Mouse (Mus musculus) mesoderm, embryonic 11.5 days (tissue): Measurements from ENCODE around the gene Pemt.
A peak's percentile ranks its signal among the peaks of the same experiment; 100 is the strongest.

Source experiments
- DNase-seq: peaks from one replicate; pipeline ENCODE4 v3.0.0-alpha.2; 2012; ENCODE audit warnings: low read depth, low spot score

Pemt gene

DNA sequence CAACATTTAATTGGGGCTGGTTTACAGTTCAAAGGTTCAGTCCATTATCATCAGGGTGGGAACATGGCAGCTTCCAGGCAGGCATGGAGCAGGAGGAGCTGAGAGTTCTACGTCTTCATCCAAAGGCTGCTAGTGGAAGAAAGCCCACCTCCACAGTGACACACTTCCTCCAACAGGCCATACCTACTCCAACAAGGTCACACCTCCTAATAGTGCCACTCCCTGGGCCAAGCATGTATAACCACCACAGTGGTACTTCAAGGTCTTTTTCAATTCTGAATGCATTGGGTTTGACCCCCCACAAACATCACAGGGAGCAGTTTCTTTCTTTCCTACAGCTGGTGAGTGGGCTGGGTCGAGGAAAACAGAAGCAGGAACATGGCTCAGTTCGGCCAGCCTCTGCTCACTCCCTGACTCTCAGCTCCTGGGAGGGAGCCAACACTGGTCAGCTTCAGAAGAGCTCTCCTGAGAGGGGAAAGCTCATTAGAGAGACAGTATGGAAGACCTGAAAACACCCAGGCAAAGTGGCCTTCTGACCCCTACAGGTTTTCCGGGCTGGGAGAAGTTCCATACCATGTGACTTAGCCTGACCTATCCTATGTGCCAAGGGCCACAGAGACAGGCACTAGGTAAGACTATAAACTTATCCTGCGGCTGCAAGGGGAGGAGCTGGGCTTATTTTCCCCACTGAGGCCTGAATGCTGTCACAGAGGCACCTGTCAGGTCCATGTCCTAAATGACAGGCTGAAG lies 44.9 kb downstream of the Pemt start:
- DNase-seq: no peak

DNA sequence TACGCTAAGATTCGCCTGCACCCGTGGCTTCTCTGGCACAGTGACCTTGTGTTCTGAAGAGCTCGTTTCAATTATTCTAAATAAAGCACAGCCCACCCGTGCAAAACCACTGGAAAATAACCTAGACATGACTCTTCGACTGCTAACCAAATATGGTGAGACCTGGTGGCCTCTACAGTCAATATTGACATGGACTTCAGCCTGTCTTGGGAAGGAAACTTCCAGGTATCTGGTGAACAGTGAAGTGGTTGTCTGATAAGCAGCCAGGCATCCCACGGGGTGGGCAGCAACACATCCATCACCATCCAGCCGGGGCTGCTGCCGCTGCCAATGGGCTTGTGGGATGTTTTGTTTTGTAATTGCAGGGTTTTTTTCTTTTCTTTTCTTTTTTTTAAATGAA lies 52.0 kb downstream of the Pemt start:
- no peak for DNase-seq

DNA sequence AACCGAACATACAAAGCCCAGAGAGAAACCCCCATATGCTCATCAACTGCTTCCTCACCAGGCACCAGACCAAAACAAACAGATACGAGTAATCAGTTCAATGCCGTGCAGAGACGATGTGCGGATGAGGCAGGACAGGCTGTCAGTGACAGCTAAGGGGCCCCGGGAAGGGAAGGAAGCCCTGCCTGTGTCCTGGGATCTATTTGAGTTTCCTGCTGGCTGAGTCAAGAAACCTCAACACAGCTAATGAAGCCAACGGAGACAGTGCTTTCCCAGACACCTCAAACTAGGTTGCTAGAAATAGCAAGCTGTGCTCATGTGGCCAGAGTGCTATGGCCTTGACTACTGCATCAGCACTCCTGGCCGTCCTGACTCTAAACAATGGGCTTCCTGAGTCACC lies 54.9 kb downstream of the Pemt start:
- no peak for DNase-seq

DNA sequence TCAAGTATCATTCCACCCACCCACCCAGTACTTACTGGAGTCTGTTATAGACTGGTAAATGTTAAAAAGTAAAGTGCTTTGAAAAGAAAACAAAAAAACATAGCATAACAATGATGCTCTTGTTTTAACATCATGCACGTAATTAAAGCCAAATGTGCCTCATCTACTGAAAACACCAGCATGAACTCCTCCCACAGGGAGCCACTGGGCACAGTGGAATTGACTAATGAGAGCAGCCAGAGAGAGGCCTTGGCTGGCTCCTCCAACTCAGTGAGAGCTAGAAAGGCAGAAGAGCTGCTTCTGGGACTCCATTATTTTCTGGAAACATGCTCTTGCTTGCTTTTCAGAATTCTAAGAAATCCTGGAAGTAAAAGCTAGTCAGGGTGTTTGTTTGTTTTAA lies 56.9 kb downstream of the Pemt start:
- DNase-seq: peak; percentile 19

DNA sequence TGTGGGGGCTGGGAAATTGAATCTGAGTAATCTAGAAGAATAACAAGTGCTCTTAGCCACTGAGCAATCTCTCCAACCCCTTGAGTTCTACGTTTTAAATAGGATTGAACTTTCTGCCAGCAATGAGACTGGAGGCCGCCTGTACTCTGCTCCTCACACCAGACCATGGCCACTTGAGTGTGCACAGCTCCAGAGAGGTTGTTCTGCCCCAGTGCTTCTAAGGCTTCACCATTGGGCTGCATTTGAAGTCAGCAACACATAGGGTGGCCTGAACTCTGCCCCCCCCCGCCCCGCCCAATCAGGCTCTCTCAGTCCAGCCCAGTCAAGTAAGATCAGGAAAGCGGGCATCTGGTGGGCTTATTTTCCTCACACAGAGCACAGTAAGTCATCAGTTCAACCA lies 68.5 kb downstream of the Pemt start:
- DNase-seq: no peak

DNA sequence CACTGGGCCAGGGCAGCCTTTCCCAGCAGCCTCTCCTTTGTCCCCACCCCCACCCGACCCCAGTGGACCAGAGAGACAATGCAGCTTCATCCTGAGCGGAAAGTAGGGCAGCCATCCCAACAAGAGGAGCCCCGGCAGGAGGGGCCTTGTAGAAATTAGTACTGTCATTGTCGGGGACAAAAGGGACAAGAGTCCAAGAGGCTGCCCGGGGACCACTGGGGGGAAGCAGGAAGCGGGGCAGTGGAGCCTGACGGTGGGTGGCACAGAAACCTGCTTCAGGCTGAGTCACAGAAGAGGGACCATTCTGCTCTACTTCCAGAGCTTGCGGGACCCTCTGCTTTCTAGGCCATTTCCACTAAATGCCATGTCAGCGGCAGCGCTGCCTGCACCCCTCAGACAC lies 71.0 kb downstream of the Pemt start:
- DNase-seq: no peak

DNA sequence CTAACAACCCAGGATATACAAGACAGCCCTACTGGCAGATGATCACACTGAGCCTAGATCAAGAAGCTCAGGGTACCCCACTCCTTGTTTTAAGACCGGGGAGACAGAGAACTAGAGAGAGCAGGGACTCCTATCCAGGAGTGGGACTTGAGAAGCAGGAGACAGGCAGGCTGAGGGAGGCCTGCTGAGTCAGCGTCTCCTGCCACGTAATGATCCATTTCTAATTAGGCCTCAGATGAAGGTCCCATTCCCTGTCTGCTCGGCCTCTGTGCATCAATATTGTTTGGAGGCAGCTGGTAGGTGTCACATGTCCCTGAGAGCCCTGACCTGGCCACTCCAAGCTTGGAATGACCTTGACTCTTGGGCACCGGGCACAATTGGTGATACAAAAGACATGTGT lies 72.9 kb downstream of the Pemt start:
- DNase-seq: no peak

DNA sequence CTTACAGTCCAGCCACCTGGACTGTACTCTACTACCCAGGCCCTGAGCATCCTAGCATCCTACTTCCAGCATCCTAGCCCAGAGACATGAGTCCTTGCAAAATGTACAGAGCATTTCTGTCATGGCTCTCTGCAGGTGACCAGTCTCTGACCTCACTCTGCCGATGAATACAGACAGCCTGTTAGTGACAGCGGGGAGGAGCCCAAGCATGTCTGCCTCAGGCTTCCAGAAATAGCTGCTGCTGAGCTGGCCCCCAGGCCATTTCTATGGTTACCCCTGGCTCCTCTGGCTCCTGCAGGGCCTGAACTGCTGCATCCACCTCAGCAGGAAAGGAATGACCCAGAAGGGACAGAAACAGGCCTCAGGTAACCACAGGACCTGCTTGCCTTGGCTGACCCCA lies 74.6 kb downstream of the Pemt start:
- no peak for DNase-seq

DNA sequence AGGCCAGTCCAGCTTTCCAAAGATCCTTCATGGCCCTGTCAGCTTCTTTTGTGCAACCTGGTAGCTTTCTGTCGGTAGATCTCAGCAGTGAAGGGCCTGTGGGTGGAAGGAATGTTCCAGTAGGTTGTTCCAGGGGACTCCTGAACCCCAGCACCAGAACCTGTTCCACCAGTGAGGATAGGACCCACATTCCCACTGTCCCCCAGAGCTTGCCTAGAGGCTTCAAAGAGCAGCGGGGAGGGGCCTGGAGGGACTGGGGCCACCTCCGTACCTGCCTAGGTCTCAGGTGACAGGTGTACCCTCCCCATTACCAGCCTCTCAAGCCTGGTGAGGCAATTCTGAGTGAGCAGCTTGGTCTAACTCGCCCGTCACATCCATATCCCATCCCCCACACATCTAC lies 75.5 kb downstream of the Pemt start:
- no peak for DNase-seq

DNA sequence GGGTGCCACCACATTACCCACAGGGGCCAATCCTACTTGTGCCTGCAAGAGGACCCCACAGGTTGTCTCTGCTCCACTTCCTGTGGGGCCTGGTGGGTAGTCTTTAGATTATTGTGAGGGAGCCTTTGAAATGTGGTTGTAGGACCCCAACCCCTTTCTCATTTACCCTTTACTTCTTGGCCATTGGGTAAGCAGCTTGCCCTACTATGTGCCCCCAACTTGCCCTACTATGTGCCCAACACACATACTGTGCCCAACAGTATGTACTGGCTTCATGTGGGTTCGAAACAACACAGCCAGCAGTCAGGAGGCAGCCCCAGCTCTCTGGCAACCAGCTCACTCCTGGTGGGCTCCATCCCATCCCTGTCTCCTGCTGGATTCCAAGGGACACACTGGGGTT lies 78.5 kb downstream of the Pemt start:
- no peak for DNase-seq

DNA sequence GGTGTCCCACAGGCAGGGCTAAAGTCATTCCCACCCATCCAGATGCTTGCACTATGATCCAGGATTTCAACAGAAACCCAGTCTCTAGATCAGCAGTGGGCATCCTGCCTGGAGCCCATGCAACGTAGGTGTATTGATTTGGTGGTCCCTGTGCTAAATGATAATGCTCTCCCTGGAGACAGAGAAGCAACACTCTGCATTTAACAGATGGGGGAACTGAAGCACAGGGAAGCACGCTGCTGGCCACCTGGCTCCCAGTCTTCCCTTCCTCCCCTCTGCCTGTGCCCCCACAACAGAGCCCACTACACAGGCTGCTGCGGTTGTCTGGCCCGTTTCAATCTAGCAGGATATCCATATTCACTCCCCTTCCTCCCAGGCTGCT lies 80.2 kb downstream of the Pemt start:
- DNase-seq: no peak

DNA sequence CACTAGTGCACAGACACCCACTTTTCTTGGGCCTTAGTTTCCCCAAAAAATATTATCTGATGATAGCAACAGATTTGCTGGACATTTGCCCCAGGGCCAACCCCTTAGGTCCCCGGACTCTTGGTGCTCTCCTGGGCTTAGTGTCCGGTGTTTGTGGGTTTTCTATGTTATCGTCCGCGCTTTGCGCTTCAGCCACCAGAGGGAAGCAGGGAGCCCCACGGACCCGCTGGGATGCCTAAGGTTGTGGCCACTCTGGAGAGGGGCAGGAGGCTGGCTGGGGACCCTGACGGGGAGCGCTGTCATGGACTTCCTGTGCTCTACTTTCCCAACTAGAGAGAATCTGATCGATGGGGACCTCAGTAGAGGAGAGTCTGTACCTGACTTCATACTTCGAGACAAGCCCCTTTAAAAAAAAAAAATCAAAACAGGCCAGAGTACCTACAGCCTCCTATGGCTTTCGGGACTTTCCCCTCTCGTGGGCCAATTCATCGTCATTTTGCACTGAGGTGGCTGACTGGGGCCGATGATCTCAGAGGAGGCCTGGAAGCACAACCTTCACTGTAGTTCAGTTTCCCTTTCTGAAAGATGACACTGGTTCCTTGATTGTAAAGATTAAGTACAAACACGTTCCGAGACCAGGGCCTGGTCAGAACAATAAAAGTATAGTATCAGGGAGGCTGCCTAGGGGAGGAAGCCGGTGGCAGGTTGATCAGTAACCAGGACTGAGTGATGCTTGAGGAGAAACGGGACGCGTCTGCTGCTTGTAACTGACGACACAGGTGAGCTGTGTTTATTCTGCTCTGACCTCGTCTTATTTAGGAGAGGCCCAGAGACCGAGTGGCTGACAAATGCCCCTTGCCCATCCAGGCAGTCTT lies 80.8 kb downstream of the Pemt start:
- DNase-seq: peak; percentile 87

DNA sequence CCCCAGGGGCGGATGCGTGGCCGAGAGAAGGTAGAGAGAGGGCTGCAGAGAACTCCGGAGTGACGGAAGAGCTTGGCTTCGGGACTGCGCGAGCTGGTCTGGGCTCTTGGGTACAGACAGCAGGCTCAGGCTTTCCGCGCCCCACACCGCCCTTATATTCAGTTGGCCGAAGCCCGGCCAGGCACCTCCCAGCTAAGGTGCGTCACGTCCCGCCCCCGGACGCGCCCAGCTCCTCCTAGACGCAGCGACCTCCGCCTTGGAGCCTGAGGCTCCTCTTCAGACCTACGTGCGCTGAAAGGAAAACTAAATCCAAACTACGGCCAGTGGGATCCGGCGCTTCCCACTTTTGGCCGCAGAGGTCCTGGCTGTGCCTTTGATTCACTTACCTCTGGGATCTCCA lies 81.5 kb downstream of the Pemt start, which contains the start of gene Rasd1:
Gene Rasd1 (minus strand): TSS at position 127 of the 400 bp plus-strand sequence.
- DNase-seq: peak; percentile 75

DNA sequence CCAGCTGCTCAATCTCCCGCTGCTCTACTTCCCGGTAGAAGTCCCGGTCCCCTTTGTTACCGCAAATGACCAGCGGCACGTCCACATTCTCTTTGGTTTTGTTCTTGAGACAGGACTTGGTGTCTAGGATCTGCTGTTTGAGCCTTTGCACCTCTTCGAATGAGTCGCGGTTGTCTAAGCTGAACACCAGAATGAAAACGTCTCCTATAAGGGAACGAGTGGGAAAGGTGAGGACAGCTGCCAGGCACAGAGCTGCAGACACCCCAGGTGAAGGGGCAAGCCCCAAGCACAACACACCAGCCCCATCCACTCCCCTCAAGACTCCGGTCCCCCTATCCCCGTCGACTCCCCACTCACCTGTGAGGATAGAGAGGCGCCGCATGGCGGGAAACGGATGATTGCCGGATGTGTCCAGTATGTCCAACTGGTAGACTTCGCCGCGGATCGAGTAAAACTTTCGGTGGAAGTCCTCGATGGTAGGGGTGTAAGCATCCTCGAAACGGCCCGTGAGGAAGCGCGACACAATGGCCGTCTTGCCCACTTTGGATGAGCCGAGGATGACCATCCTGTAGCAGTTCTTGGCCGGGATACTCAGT lies 82.0 kb downstream of the Pemt start:
- peak; percentile 24 for DNase-seq

DNA sequence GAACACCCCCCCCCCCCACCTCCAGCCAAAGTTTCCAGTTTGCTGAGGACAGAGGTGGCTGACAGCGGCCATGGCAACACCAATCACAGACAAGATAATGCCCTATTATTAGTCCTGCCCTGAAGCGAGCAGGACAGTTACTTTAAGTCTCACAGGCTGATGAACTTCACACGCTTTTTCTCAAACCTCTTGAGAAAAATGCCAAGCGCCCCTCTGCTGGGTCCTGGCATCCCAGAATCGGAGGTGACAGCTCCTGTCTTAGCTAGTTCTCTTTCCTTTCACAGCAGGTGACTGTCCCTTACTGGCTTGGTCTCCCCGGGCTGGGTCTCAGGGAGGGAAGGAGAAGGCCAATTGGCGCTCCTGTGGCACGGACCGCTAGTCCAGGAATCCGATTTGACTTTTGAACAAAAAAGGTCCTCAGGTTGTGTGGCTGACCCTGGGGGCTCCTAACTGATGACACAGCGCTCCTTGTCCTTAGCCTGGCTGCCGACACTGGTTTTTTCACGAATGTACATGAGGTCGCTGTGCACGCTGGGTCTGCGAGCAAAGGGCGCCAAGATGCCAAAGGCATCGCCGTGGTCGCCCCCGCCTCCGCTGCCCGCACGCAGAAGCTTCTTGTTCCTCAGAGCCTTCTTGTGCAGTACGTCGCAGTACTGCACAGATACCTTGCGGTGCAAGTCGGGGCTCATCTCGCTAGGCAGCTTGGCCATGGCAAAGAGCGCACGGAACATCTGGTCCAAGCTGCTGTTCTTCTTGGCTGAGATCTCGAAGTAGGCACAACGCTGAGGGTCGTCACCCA lies 82.7 kb downstream of the Pemt start:
- DNase-seq: peak; percentile 43

DNA sequence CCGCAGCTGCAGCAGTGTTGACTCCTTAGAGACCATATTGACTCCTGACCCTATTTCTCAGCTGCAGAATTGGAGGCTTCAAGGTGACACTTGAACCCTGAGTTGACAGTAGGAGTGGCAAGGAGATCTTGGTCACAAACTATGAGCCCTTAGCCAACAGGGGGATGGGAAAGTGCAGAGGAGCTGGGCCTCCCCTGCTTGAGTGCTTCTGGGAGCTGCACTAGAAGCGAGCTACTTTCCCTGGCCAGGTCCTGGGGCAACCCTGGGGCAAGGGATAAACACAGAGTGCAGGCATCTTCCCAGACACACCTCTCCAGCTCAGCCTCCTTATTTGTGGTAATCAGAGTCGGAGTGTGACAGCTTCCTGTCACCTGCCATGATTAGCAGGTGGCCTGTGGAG lies 83.7 kb downstream of the Pemt start:
- DNase-seq: no peak

DNA sequence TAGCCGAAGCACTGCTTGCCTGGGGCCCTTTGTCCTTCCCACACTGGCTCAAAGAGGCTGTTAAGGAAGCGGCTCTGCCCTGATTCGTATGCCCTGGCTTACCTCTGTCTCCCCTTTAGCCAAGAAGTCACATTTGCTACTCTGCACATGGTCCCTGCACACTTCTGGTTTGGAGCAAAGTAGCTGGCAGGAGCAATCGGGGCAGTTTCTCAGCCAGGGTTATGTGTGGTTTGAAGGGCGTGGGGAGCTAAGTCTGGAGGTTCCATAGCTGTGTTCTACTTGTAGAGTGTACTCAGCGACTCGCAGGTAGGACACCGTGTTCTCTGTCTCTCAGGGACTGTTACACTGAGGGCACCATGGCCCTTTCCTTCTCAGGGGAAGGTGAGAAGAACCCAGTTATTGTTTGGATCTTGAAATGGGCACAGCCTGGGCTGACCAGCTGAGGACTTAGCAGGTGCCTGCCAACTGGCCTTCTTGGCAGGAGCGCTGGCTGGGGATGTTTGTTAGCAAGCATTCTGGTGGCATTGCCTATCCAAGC lies 84.9 kb downstream of the Pemt start:
- DNase-seq: no peak

DNA sequence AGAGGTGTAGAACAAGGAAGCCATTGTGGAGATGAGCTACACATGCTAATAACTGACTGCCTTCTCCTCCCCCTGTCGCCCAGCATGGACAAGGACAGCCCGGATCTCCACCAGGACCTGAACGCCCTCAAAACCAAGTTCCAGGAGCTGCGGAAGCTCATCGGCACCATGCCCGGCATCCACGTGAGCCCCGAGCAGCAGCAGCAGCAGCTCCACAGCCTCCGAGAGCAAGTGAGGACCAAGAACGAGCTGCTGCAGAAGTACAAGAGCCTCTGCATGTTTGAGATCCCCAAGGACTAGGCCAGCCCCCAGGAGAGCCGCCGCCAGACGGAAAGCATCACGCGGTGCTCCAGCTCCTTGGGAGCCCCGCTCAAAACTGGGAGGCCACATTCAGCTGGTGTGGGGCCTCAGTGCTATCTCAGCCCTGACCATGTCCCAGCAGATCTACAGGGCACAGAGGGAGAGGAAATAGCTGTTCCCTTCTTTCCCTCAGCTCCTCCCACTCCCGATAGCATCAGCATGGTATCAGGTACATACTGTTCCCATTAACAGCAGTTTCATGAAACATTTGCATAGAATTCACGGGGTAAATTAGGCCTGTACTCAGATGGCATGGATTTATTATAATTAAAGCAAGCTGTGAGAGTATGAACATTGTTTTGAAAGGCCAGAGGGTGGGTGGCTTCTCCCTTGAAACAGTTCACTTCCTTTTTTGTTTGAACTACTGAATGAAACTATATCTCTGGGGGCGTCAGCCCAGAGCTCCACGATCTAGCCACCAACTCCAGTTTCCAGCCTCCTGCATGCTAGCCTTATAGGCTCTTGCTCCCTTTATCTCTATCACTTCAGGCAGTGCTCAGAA lies 85.6 kb downstream of the Pemt start:
- no peak for DNase-seq

DNA sequence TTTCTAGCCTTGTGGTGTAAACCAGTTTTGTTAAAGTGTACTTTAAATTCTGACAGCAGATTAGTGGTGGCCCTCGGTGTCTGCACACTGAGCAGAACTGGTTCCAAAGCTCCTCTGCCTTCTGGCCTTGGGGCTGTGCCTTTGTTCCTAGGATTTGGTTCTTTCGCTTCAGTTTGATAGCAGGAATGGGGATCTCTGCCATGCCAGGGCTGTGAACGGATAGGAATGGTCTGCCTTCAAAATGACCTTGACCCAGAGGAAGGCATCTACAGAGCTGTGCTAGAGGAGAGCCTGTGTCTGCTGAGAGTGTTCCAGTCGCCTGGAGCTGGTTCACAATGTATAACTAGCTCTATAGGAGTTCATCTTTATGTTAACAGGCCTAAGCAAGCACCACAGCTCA lies 86.8 kb downstream of the Pemt start:
- DNase-seq: no peak

DNA sequence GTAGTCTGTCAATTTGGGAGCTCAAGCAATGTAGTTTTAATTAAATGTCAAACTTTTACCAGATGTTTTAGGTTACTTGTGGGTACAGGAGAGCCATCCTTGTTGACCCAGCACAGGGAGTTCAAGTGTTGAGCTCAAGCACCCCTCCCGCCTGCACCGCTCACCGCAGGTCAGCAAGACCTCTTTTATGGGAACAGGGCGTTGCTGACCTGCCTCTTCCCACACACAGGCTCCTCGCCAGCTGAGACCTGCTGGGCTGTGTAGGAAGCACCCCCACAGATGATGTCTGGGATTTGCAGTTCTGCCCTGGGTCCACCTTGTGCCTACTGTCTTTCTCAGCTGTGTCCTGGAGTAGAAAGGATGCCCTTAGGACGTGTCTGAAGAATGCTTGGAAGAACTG lies 89.5 kb downstream of the Pemt start:
- DNase-seq: no peak

DNA sequence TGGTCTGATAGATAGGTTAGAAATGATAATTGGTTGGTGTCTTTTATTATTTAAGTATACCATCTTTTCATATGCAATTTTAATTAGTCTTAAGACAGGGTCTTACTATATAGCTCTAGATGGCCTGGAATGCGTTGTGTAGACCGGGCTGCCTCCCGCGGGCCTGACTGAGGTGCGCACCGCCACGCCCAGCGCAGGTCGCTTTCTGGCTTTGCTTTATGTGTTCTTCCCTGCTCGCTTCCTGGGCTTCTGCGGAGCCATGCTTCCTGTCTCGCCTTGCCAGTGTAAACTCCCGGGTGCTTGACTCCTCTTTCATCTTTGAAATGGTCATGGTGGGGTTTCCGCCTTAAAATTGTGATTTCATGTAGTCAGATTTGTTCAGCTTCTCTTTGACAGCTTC lies 93.4 kb downstream of the Pemt start:
- no peak for DNase-seq
